Mouse (Mus musculus): Measurements from ENCODE around the gene Ikzf1.

GRCm38 (mm10) chr11:11675063-11675462, 9.7 kb upstream of the Ikzf1 start:
- TF ChIP-seq ZC3H11A (IDR thresholded peaks at IDR 0.05; ENCODE audit: borderline replicate concordance, low read depth, low read length) (no peak), ZNF384 (IDR thresholded peaks at IDR 0.05; ENCODE audit: low read depth, low read length) (peak; percentile 64), CHD2 (IDR thresholded peaks at IDR 0.05; ENCODE audit: low read depth, low read length) (no peak), HCFC1 (IDR thresholded peaks at IDR 0.05; ENCODE audit: borderline replicate concordance, insufficient read depth, low read length) (no peak), MAFK (IDR thresholded peaks at IDR 0.05; ENCODE audit: insufficient read depth, low read depth, low read length) (no peak)

Measured in ES-E14 (cell line).